Mouse (Mus musculus) embryonic facial prominence, embryonic 13.5 days (tissue): ENCODE measurements at regions not wholly inside any gene's neighbourhood (a gene's known extent, or its start where the extent isn't known, plus 50 kb on each side); places are given as distances from the start of the nearest gene placed in this dataset.

Experiments
- ATAC-seq: fragments of 200-750 bp; cut with Nextera tagmentation; 2 replicates; pipeline ENCODE4 v1.8.0; 2017; ENCODE audit warnings: low read depth; ENCODE audit not compliant: insufficient number of reproducible peaks, insufficient read depth, low FRiP score, low TSS enrichment
- H3K27ac ChIP-seq: fragments of 300-500 bp; sonication (generic); 2 replicates; pipeline ENCODE4 v1.5.1; 2015; ENCODE audit warnings: moderate library complexity, mild to moderate bottlenecking, inconsistent platforms
- H3K27me3 ChIP-seq: fragments of 300-500 bp; sonication (generic); 2 replicates; pipeline ENCODE4 v1.6.1; 2015; ENCODE audit warnings: mild to moderate bottlenecking, inconsistent platforms
- H3K36me3 ChIP-seq: fragments of 300-500 bp; sonication (generic); 2 replicates; pipeline ENCODE4 v1.6.1; 2015; ENCODE audit warnings: mild to moderate bottlenecking, inconsistent platforms
- H3K4me1 ChIP-seq: fragments of 300-500 bp; sonication (generic); 2 replicates; pipeline ENCODE4 v1.6.1; 2015; ENCODE audit warnings: inconsistent platforms
- H3K4me2 ChIP-seq: fragments of 300-500 bp; sonication (generic); 2 replicates; pipeline ENCODE4 v1.6.1; 2015; ENCODE audit warnings: moderate library complexity, mild to moderate bottlenecking, inconsistent platforms
- H3K4me3 ChIP-seq: fragments of 300-500 bp; sonication (generic); 2 replicates; pipeline ENCODE4 v1.5.1; 2015; ENCODE audit warnings: mild to moderate bottlenecking, inconsistent platforms
- H3K9ac ChIP-seq: fragments of 300-500 bp; sonication (generic); 2 replicates; pipeline ENCODE4 v1.6.1; 2015; ENCODE audit warnings: mild to moderate bottlenecking, inconsistent platforms
- H3K9me3 ChIP-seq: fragments of 300-500 bp; sonication (generic); 2 replicates; pipeline ENCODE4 v1.6.1; 2016; ENCODE audit warnings: inconsistent platforms
- WGBS: fragments of 180-500 bp; shearing (Covaris S2); methylation state at CpG from one replicate; pipeline ENCODE4 v1.1.7; 2015; ENCODE audit warnings: mixed read lengths; 5-methylcytosine and 5-hydroxymethylcytosine counted together

DNA sequence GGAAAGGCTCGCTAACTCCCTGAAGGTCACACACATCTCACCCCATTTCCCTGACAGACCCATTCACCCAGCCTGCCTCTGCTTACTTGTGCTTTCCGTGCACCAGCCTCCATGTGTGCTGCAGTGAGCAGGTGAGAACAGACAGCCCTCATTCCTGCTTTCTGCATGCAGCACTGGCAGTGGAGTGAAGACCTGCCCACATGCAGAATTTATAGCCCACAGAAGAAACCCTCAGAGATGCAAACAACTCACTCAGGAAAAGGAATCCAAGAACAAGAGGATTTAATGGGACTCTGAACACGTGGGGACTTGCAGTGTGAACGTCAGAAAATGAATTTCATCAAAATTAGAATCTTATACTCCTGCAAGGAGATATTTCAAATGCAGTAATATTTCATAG is 152.2 kb upstream of the Ankrd50 start:
- Histone ChIP-seq H3K36me3 (no peaks in the 10 kb centered on the region), H3K27ac (no peak overlapping the region), H3K4me2 (no peak overlapping the region), H3K9ac (no peak overlapping the region), H3K27me3 (no peaks in the 10 kb centered on the region), H3K9me3 (no peaks in the 10 kb centered on the region), H3K4me1 (peaks cover 12% of the 10 kb centered on the region), H3K4me3 (no peak overlapping the region)
- 73% methylated on average over 4 of the region's 4 CpGs for WGBS
- no peak for ATAC-seq

DNA sequence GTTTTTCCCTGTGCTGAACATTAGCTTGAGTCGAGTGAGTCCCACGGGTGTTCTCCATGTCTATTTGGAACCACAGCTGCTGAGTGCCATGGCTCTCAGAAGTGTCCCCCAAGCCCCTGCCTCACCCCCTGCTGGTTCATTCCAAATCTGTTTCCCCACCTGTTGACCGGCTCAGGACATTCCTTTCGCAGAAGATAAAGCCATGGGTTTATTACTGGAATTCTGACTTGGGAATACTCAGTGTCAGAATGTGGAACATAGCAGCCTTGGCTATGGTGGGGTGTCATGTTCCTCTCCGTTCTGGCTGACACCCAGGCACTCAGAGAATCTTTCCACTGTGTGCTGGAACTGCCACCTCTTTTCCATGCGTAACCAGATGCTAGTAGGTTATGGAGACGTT is 148.7 kb upstream of the Ankrd50 start:
- Histone ChIP-seq H3K36me3 (no peaks in the 10 kb centered on the region), H3K4me3 (no peak overlapping the region), H3K4me1 (peaks cover 12% of the 10 kb centered on the region), H3K27ac (no peak overlapping the region), H3K9me3 (no peaks in the 10 kb centered on the region), H3K27me3 (no peaks in the 10 kb centered on the region), H3K4me2 (no peak overlapping the region), H3K9ac (no peak overlapping the region)
- ATAC-seq, result no peak
- 44% methylated on average over 7 of the region's 7 CpGs for WGBS

DNA sequence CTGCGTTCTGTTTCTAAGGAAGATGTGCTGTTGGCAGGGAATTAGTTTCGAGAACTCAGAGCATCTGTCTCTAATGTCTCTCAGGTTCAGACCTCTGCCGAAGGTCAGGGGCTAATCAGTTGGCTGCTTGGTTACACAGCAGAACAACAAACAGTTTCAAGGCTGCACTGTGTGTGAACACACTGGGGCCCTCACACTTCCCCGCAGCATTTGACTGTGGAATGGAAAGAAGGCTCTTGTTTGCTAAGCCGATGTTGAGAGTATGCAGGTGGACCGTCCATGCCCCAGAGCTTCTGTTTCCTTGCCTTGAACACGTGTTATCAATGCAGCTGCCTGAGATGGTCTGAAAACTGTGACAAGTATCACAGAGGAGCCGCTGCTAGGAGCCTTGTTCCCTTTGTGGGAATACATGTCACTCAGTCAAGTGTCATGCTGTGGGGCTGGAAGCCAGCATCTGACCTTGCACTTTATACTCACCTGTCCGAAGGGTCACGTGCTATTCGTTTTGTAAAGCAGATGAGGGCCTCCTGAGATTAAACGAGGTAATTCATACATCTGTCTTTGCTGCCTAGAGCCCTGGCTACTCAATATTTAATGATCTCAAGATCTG is 141.0 kb upstream of the Ankrd50 start:
- no peak for ATAC-seq

DNA sequence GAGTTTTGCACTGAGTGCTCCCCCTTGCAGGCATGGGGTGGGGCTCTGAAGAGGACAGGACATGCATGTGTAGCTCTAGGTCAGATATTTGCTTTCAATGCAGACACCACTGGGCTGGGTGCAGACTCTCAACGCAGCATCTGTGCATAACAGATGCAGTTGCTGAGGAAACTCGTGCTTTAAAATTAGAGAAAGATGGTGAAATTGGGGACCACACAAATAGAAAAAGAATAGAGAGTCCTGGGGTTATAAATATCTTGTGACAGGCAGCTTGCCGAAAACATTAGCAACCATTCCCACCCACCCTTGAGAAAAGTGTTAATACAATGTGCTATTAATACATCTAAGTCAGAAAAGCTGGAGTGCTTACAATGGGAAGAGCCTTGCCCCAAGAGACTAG is 133.3 kb upstream of the Ankrd50 start:
- Histone ChIP-seq H3K27me3 (no peaks in the 10 kb centered on the region), H3K27ac (peak overlapping the region; percentile 60), H3K4me1 (peaks cover 19% of the 10 kb centered on the region), H3K4me2 (no peak overlapping the region), H3K9me3 (no peaks in the 10 kb centered on the region), H3K9ac (no peak overlapping the region), H3K4me3 (no peak overlapping the region), H3K36me3 (no peaks in the 10 kb centered on the region)
- WGBS, result 15% methylated on average over 3 of the region's 3 CpGs
- ATAC-seq, result no peak

More for the DNA sequence above, 141.0 kb upstream of the Ankrd50 start:
- no peaks in the 10 kb centered on the region for H3K4me1 ChIP-seq
- H3K4me3 ChIP-seq, result no peak overlapping the region
- no peak overlapping the region for H3K27ac ChIP-seq
- WGBS, result 41% methylated on average over 12 of the region's 12 CpGs
- H3K4me2 ChIP-seq, result no peak overlapping the region
- H3K9ac ChIP-seq, result no peak overlapping the region
- no peaks in the 10 kb centered on the region for H3K36me3 ChIP-seq
- H3K9me3 ChIP-seq, result no peaks in the 10 kb centered on the region
- no peaks in the 10 kb centered on the region for H3K27me3 ChIP-seq

DNA sequence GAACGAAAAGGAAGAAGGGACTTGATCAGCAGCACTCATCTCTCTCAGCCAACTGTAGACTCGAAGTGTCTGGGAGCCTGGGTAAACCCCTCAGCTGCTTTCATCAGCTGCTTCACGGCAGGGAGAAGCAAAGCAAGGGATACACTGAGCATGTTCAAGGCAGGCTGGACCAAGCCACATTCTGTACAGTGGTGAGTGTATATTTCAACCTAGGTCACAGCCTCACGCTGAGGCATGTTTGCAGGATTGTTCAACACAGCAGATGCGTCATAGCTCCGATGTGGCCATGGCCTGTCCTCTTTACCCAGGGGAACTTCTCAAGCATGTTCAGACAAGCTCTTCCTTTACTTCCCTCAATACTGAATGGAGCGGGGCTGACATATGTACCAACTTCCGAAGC is 132.6 kb upstream of the Ankrd50 start:
- 67% methylated on average over 8 of the region's 8 CpGs for WGBS
- Histone ChIP-seq H3K4me2 (no peak overlapping the region), H3K27me3 (no peaks in the 10 kb centered on the region), H3K4me1 (peaks cover 19% of the 10 kb centered on the region), H3K4me3 (no peak overlapping the region), H3K9me3 (no peaks in the 10 kb centered on the region), H3K36me3 (no peaks in the 10 kb centered on the region), H3K27ac (no peak overlapping the region; the same call in 1 of the 2 replicates), H3K9ac (no peak overlapping the region)
- no peak for ATAC-seq

DNA sequence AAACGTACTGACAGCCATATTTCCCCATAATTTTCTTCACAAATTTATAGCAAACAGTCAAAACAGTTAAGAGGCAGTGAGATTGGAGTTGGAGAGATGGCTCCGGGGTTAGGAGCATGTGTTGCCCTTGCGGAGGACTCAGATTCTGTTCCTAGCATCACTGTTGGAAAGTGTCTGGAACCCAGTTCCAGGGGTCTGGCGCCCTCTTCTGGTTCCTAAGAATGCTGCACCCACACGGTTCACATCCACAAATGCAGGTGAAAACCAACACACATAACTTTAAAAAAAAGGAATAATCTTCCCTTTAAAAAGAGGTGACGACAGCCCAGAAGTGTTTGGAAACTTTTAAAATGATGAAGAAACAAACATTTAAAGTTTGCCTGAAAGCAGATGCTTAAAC is 129.1 kb upstream of the Ankrd50 start:
- Histone ChIP-seq H3K4me1 (peaks cover 16% of the 10 kb centered on the region), H3K4me2 (no peak overlapping the region), H3K27ac (no peak overlapping the region), H3K4me3 (no peak overlapping the region), H3K9me3 (no peaks in the 10 kb centered on the region), H3K27me3 (no peaks in the 10 kb centered on the region), H3K36me3 (no peaks in the 10 kb centered on the region), H3K9ac (no peak overlapping the region)
- 70% methylated on average over 6 of the region's 6 CpGs for WGBS
- ATAC-seq, result no peak

DNA sequence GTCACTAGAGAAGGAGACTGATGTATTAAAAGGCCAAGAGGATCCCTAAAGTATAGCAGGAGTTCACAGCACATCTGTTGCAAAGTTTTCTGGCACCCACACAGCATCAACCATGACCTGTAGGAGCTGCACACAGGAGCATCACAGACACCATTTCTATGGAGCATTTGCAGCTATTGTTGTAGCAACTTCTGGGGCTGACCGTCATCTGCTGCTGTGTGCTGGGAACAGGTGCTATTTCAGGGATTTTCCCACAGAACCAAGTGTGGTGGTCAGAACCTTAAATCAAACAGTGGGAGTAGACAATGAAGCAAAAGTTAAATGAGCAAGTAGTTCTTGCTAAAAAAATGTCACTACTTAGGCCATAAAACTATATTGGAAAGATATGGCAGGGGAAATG is 106.9 kb upstream of the Ankrd50 start:
- H3K27ac ChIP-seq, result no peak overlapping the region
- ATAC-seq, result no peak
- no peak overlapping the region for H3K4me2 ChIP-seq
- H3K4me3 ChIP-seq, result no peak overlapping the region
- no peaks in the 10 kb centered on the region for H3K9me3 ChIP-seq
- no peak overlapping the region for H3K9ac ChIP-seq
- H3K36me3 ChIP-seq, result no peaks in the 10 kb centered on the region
- H3K4me1 ChIP-seq, result no peaks in the 10 kb centered on the region
- WGBS, result 93% methylated on average over 1 of the region's 1 CpGs
- H3K27me3 ChIP-seq, result no peaks in the 10 kb centered on the region

DNA sequence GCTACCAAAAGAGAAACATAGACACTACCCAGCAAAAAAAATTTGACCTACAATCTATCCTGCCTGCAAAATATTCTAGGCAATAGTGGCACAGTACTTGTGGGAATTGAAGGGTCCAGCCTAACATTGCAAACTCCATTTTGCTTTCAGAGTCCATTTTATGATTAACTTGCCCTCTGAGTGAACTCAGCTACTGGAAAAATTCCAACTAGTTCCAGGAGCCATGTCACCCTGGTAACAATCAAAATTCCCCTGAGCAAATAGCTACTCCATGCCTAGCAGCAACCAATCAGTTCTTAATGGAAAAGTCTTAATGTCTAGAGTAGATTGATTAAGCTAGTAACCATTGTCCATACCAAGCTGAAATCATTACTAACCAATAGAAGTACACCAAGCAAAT is 104.3 kb upstream of the Ankrd50 start:
- H3K4me3 ChIP-seq, result no peak overlapping the region
- H3K4me2 ChIP-seq, result no peak overlapping the region
- no peaks in the 10 kb centered on the region for H3K27me3 ChIP-seq
- H3K36me3 ChIP-seq, result no peaks in the 10 kb centered on the region
- H3K9ac ChIP-seq, result no peak overlapping the region
- H3K4me1 ChIP-seq, result no peaks in the 10 kb centered on the region
- no peak overlapping the region for H3K27ac ChIP-seq
- H3K9me3 ChIP-seq, result no peaks in the 10 kb centered on the region
- ATAC-seq, result no peak

DNA sequence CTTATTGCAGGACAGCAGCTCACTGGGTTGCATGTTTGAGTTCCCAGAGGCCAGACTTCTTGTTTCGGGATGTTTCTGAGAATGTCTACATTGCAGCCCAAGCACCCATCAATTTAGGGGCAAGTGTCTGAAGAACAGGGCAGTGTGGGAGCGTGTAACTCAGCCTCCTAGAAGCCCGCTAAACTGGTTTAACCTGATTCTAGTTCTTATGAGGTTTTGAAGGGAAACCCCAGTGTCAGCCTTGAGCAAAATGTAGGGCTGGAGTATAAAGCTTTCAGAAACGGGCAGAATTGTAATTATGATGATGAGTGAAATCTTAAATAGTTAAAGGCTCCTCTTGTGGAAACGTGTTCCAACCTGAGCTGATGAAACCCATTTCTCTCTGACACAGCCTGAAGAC is 100.9 kb upstream of the Ankrd50 start:
- no peak overlapping the region for H3K9ac ChIP-seq
- H3K4me2 ChIP-seq, result no peak overlapping the region
- H3K4me3 ChIP-seq, result no peak overlapping the region
- no peaks in the 10 kb centered on the region for H3K27me3 ChIP-seq
- H3K36me3 ChIP-seq, result no peaks in the 10 kb centered on the region
- H3K4me1 ChIP-seq, result no peaks in the 10 kb centered on the region
- 62% methylated on average over 5 of the region's 5 CpGs for WGBS
- no peaks in the 10 kb centered on the region for H3K9me3 ChIP-seq
- peak; percentile 62; the same call in 1 of the 2 replicates for ATAC-seq
- H3K27ac ChIP-seq, result 0 out of 2 replicates have a peak overlapping the region, but pooled peaks have one; percentile 44

DNA sequence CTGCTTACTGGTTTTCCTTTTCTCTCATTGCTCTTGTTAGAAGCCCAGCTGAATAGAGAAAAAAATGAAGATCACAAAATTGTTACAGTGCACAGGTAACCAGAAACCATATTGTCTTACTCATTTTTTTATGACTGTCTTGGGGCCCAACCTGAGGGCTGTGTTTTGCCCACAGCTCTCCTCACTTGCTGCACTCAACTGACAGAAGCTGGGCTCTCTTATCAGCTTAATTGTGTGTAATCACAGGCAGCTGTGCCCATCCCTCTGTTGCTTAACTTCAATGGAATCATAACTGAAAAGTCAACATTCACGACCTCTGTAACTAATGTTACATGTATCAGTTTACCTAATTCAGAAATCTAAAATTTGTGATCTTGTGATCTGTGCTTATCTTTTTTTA is 95.1 kb upstream of the Ankrd50 start:
- Histone ChIP-seq H3K9me3 (no peaks in the 10 kb centered on the region), H3K27ac (no peak overlapping the region), H3K27me3 (no peaks in the 10 kb centered on the region), H3K4me1 (no peaks in the 10 kb centered on the region), H3K4me3 (no peak overlapping the region), H3K36me3 (no peaks in the 10 kb centered on the region), H3K9ac (no peak overlapping the region), H3K4me2 (no peak overlapping the region)
- 22% methylated on average over 1 of the region's 1 CpGs for WGBS
- no peak for ATAC-seq

DNA sequence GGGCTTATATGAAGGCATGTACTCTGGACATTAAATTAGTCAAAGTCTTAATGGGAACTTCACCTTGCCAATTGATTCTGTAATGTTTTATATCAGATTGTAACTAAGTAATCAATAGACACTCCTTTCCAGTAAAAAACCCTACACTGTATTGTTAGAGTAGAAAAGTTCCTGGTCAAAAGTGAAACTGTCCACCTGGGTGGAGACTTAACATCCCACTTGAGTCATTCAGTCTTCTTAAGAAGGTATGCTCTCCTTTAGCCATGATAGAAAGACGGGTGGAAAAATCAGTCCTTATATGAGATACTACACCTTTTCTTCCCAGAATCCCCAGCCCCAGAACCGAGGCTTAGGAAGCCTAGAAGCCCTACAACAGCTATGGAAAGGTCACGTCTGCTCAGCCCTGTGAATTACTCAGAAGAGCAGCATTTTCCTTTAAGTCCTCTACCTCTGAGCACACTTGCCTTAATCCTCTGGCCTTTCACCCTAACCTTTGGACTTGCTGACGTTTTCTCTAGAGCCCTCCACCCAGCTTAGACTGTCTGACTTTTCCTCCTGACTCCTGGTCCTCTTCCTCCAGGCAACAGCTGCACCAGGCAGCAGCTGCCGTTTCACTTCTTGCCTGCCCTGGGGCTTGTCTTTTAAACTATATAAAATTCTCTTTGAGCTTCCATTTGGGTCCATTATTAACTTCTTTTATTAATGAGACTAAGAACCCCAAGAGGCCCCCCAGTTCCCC is 93.4 kb upstream of the Ankrd50 start:
- H3K4me1 ChIP-seq, result no peaks in the 10 kb centered on the region
- no peak overlapping the region for H3K4me2 ChIP-seq
- H3K9me3 ChIP-seq, result no peaks in the 10 kb centered on the region
- H3K27ac ChIP-seq, result no peak overlapping the region
- 33% methylated on average over 5 of the region's 5 CpGs for WGBS
- ATAC-seq, result no peak
- H3K4me3 ChIP-seq, result no peak overlapping the region
- H3K36me3 ChIP-seq, result no peaks in the 10 kb centered on the region
- no peak overlapping the region for H3K9ac ChIP-seq
- no peaks in the 10 kb centered on the region for H3K27me3 ChIP-seq

DNA sequence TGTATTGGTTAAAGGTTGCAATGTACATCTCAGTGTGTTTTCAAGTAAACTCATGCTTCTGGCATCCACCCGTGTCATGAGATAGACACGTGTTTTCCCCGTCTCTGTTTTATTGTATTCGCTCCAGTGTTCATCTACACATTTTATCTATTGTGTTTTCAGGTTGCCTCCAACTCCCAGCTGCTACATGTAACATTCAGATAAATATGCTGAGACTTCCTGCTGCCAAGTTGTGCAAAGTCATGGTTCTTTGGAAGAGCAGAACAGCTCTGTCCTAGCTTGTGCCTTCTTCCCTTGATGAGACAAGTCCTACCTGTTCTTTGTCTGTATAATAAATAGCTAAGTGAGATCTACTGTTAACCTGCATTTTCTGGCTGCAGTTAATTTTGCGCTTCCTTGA is 89.0 kb upstream of the Ankrd50 start:
- no peak for ATAC-seq
- WGBS, result 91% methylated on average over 5 of the region's 5 CpGs
- H3K9ac ChIP-seq, result no peak overlapping the region
- H3K4me3 ChIP-seq, result no peak overlapping the region
- no peaks in the 10 kb centered on the region for H3K36me3 ChIP-seq
- H3K4me2 ChIP-seq, result no peak overlapping the region
- no peaks in the 10 kb centered on the region for H3K27me3 ChIP-seq
- H3K27ac ChIP-seq, result no peak overlapping the region
- no peaks in the 10 kb centered on the region; the same call in 1 of the 2 replicates for H3K4me1 ChIP-seq
- H3K9me3 ChIP-seq, result no peaks in the 10 kb centered on the region
